ENCODE assay signal across 26 mouse cellular contexts in the genomic region with DNA sequence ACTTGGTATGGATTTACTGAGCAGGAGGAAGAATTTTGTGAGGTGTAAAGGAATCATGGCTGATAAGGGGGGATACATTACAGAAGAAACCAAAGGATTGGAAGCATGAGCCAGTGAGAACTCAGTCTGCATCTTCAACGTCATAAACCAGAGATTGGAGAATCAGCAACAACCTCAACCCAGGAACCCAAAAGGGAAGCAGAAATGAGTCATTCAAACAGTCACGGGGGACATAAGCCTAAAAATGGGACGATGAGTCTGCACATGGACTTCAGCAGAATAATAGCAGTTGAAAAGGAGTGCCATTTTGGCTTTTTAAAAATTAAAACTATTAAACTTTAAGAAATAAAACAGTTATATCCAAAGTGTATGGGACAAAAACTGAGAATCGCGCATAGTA.
"Had no signal": no experiment of that assay in that cellular context is flagged by ENCODE, and none has a peak within 500 bp of the region (broad histone marks: within the 10 kb centered on the region; RNA-seq: fewer than 3 reads in every experiment).

No protein-coding gene starts in this region.

- DNase-seq: cerebellum, postnatal 10 days; cerebellum, postnatal 14 days; cerebellum, postnatal 25 days; cerebellum, postnatal 36 days; embryo, embryonic 11 days; forebrain, postnatal 0 days; gastrocnemius, adult 2 months; gastrocnemius, postnatal 10 days; gastrocnemius, postnatal 14 days; gastrocnemius, postnatal 25 days; gastrocnemius, postnatal 36 days; heart, adult 11 months; heart, adult 18-20 months; heart, adult 2 months had no signal

- H3K4me3 ChIP-seq: embryonic facial prominence, embryonic 10.5 days; embryonic facial prominence, embryonic 12.5 days; embryonic facial prominence, embryonic 13.5 days; embryonic facial prominence, embryonic 15.5 days; erythroblast, embryonic 14.5 days; forebrain, embryonic 10.5 days; forebrain, embryonic 12.5 days; forebrain, embryonic 13.5 days; forebrain, embryonic 15.5 days; gastrocnemius, adult 2 months; heart, adult 2 months; heart, embryonic 10.5 days had no signal

- H3K9me3 ChIP-seq: embryonic facial prominence, embryonic 10.5 days; embryonic facial prominence, embryonic 12.5 days; embryonic facial prominence, embryonic 13.5 days; embryonic facial prominence, embryonic 15.5 days; forebrain, embryonic 10.5 days; forebrain, embryonic 12.5 days; forebrain, embryonic 13.5 days; forebrain, embryonic 15.5 days; heart, embryonic 10.5 days had no signal

- H3K36me3 ChIP-seq: embryonic facial prominence, embryonic 10.5 days; embryonic facial prominence, embryonic 12.5 days; embryonic facial prominence, embryonic 13.5 days; embryonic facial prominence, embryonic 15.5 days; forebrain, embryonic 10.5 days; forebrain, embryonic 12.5 days; forebrain, embryonic 15.5 days; heart, embryonic 10.5 days had no signal

- H3K27me3 ChIP-seq: embryonic facial prominence, embryonic 12.5 days; embryonic facial prominence, embryonic 13.5 days; embryonic facial prominence, embryonic 15.5 days; forebrain, embryonic 12.5 days; forebrain, embryonic 13.5 days; forebrain, embryonic 15.5 days had no signal

- H3K27ac ChIP-seq: embryonic facial prominence, embryonic 10.5 days; embryonic facial prominence, embryonic 12.5 days; embryonic facial prominence, embryonic 13.5 days; embryonic facial prominence, embryonic 15.5 days; forebrain, embryonic 10.5 days; forebrain, embryonic 12.5 days; forebrain, embryonic 13.5 days; forebrain, embryonic 15.5 days; gastrocnemius, adult 2 months; heart, adult 2 months; heart, embryonic 10.5 days had no signal

- H3K4me1 ChIP-seq: embryonic facial prominence, embryonic 10.5 days; embryonic facial prominence, embryonic 12.5 days; embryonic facial prominence, embryonic 13.5 days; embryonic facial prominence, embryonic 15.5 days; forebrain, embryonic 10.5 days; forebrain, embryonic 12.5 days; forebrain, embryonic 13.5 days; forebrain, embryonic 15.5 days; heart, embryonic 10.5 days had no signal

- ATAC-seq: forebrain, embryonic 13.5 days; forebrain, embryonic 14.5 days; forebrain, embryonic 15.5 days; forebrain, embryonic 16.5 days; forebrain, postnatal 0 days had no signal

- H3K4me2 ChIP-seq: embryonic facial prominence, embryonic 12.5 days; embryonic facial prominence, embryonic 13.5 days; embryonic facial prominence, embryonic 15.5 days; forebrain, embryonic 12.5 days; forebrain, embryonic 13.5 days; forebrain, embryonic 15.5 days had no signal

- H3K9ac ChIP-seq: embryonic facial prominence, embryonic 12.5 days; embryonic facial prominence, embryonic 13.5 days; embryonic facial prominence, embryonic 15.5 days; forebrain, embryonic 12.5 days; forebrain, embryonic 13.5 days; forebrain, embryonic 15.5 days; forebrain, postnatal 0 days had no signal
